Mouse (Mus musculus) thymus, adult 2 months (tissue): ENCODE data around the gene Myl9. TPM values are rescaled to one million over a fixed set of nuclear protein-coding genes. Genes with fewer than 3 reads are reported as not detected.

ENCODE experiments used
- DNase-seq: peaks from one replicate; pipeline ENCODE4 v3.0.0; 2021
- H3K27ac ChIP-seq: fragments of 200-500 bp; 2 replicates; pipeline ENCODE4 v1.5.1; 2012; ENCODE audit warnings: low read length, control low read depth; ENCODE audit not compliant: control insufficient read depth, insufficient read depth
- H3K27me3 ChIP-seq: fragments of 200-500 bp; 2 replicates; pipeline ENCODE4 v1.6.1; 2012; ENCODE audit warnings: mild to moderate bottlenecking, low read length, moderate library complexity, mixed read lengths; ENCODE audit not compliant: control insufficient read depth, insufficient read depth
- H3K36me3 ChIP-seq: fragments of 200-500 bp; 2 replicates; pipeline ENCODE4 v1.6.1; 2012; ENCODE audit warnings: mild to moderate bottlenecking, low read length, moderate library complexity; ENCODE audit not compliant: control insufficient read depth, insufficient read depth
- H3K4me1 ChIP-seq: fragments of 200-500 bp; replicated peaks from 2 replicates; pipeline ENCODE4 v1.6.1; 2012; ENCODE audit warnings: low read length; ENCODE audit not compliant: control insufficient read depth, insufficient read depth
- H3K4me3 ChIP-seq: fragments of 200-500 bp; 2 replicates; pipeline ENCODE4 v1.5.1; 2012; ENCODE audit warnings: mild to moderate bottlenecking, low read length, control low read depth, moderate library complexity; ENCODE audit not compliant: control insufficient read depth, insufficient read depth
- CTCF ChIP-seq: fragments of 200-500 bp; IDR thresholded peaks from 2 replicates; pipeline ENCODE4 v1.5.1; 2012; ENCODE audit warnings: mild to moderate bottlenecking, control low read depth, low read length, moderate library complexity, borderline replicate concordance; ENCODE audit not compliant: control insufficient read depth, poor library complexity, insufficient read depth; ENCODE audit errors: extremely low read depth
- POLR2A ChIP-seq: fragments of 200-500 bp; IDR thresholded peaks from 2 replicates; pipeline ENCODE4 v1.6.1; 2012; ENCODE audit warnings: mild to moderate bottlenecking, low read length, control low read depth, moderate library complexity; ENCODE audit not compliant: control insufficient read depth, poor library complexity, insufficient read depth; ENCODE audit errors: extremely low read depth
- WGBS: fragments of 180-500 bp; shearing (Covaris S2); methylation state at CpG from one replicate; pipeline ENCODE4 v1.1.7; 2018; 5-methylcytosine and 5-hydroxymethylcytosine counted together
- polyA plus RNA-seq: library from polyadenylated mRNA; depleted of rRNA; stranded (reverse); fragments of >200 nt; gene quantifications from 2 replicates; pipeline ENCODE4 v1.2.3, GENCODE M21; 2012

The Myl9 gene
- polyA plus RNA-seq, 1 experiment = 32.3 TPM

DNA sequence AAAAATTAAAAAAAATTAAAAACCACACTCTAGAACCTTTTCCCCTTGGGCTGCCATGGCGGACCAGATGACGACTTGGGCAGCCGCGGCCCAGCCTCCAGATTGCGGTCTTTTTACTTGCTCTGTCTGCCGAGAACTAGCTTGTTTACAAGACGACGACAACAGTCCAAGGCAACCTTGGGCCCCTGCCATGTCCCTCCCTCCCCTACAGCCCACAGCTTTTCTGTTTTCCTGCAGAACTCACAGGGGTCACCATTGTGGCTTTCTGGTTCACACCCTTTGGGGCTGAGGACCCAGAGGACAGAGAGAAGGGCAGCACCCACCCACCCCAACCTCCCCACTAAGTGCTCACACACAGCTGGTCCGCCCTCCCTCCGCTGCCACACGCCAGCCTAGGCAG is 12.1 kb upstream of the Myl9 start:
- Histone ChIP-seq H3K27ac (no peak overlapping the region), H3K4me1 (no peaks in the 10 kb centered on the region), H3K27me3 (no peaks in the 10 kb centered on the region), H3K4me3 (no peak overlapping the region), H3K36me3 (no peaks in the 10 kb centered on the region)
- DNase-seq = no peak
- no peak for TF ChIP-seq CTCF
- 88% methylated on average over 11 of the region's 11 CpGs for WGBS

DNA sequence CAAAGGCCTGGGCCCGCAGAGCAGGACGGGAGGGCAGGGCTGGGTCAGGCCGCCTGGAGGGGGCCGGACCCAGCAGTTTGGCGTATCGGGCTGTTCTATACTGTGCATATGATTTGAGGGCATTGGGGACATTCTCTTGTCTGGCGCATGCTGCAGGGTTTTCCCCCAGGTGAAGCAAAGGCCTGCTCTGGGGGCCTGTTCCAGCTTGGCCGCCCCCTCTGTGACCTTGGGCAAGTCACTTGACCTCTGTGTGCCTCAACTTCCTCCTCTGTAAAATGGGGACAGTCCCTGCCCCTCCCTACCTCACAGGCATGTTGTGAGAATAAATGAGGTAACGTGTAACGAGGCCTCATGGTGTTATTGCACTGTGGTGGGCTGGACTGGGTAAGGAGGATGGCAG is 11.2 kb upstream of the Myl9 start:
- Histone ChIP-seq H3K4me3 (no peak overlapping the region), H3K27ac (no peak overlapping the region), H3K27me3 (no peaks in the 10 kb centered on the region), H3K36me3 (no peaks in the 10 kb centered on the region), H3K4me1 (no peaks in the 10 kb centered on the region)
- no peak for DNase-seq
- no peak for TF ChIP-seq CTCF
- TF ChIP-seq POLR2A = no peak
- 98% methylated on average over 10 of the region's 10 CpGs for WGBS

DNA sequence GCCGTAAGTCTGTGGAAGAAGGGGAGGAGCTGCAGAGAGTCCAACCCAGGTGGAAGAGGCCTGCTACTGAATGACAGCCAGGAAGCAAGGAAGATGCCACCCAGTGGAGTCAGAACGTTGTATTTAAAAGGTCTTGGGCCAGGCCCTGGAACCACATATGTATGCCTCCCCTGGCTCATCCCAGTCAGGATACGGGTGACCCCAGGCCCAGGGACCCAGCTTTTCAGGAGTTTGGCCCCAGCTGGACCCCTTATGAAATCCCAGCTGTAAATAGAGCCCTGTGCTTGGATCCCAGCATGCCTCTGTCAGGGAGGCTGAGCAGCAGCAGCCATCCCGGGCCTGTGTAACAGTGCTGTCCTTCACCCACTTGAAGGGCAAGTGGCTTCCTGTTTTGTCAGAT is 10.5 kb upstream of the Myl9 start:
- DNase-seq = no peak
- no peaks in the 10 kb centered on the region for H3K27me3 ChIP-seq
- TF ChIP-seq POLR2A (no peak), CTCF (no peak)
- no peak overlapping the region for H3K27ac ChIP-seq
- no peaks in the 10 kb centered on the region for H3K4me1 ChIP-seq
- WGBS = 72% methylated on average over 4 of the region's 4 CpGs
- no peaks in the 10 kb centered on the region for H3K36me3 ChIP-seq
- no peak overlapping the region for H3K4me3 ChIP-seq

DNA sequence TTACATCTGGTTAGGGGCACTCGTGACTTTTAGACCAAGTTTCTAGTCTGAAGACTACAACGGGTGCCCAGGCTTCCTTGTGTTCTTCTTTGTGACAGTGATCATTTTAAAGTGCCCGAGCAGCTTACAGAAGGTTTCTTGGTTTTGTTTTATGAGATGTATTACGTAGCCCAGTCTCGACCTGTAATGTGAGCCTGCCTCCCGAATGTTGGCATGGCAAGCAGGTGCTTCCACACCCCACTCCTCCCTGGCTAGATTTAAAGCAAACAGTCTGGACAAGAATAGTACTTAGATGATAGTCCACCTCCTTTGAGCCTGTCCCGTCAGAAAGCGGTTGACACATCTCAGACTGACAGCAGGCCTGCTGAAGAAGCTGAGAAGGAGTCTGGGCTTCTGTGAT is 9.6 kb upstream of the Myl9 start:
- Histone ChIP-seq H3K4me1 (no peaks in the 10 kb centered on the region), H3K4me3 (no peak overlapping the region), H3K27ac (no peak overlapping the region; the same call in 1 of the 2 replicates), H3K27me3 (no peaks in the 10 kb centered on the region), H3K36me3 (no peaks in the 10 kb centered on the region)
- DNase-seq = no peak
- TF ChIP-seq CTCF (no peak), POLR2A (no peak)
- WGBS = 95% methylated on average over 8 of the region's 8 CpGs

DNA sequence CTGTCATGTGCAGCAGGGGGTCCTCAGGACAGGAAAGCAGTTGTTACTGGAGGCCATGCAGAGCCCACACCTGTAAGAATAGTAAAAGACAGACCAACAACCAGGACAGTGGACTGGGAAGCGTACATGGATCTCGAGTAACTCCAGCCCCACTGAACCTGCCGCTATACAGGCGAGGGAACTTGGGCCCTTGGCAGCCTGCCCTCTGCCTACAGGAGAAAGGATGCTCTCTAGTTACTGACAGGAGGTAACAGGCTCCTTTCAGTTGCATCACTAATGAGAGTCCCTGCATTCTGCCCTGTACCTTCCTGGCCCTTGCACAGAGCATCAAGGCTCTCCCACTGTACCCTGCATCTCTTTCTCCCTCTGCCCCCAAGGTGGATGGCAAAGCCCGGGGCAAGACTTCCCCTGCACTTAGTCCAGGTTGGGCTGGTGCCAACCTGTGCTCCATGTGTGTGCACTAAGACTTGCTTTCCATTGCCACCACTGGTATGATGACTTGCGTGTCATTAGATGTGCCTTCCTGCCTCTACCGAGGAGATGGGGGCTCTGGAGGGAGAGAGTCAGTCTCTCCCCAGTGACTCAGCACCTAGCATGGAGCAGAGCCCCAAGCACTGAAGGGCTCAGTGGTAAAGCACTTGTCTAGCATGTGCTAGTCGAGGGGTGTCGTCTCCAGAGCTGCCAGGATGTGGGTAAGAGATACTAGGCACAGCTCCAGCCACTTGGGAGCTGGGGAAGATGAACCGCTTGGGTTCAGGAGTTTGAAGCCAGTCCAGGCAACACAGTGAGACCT is 8.8 kb upstream of the Myl9 start:
- DNase-seq = no peak
- Histone ChIP-seq H3K27ac (no peak overlapping the region), H3K36me3 (no peaks in the 10 kb centered on the region), H3K4me3 (no peak overlapping the region), H3K4me1 (no peaks in the 10 kb centered on the region), H3K27me3 (no peaks in the 10 kb centered on the region)
- WGBS = 38% methylated on average over 10 of the region's 10 CpGs
- TF ChIP-seq POLR2A (no peak), CTCF (no peak)

DNA sequence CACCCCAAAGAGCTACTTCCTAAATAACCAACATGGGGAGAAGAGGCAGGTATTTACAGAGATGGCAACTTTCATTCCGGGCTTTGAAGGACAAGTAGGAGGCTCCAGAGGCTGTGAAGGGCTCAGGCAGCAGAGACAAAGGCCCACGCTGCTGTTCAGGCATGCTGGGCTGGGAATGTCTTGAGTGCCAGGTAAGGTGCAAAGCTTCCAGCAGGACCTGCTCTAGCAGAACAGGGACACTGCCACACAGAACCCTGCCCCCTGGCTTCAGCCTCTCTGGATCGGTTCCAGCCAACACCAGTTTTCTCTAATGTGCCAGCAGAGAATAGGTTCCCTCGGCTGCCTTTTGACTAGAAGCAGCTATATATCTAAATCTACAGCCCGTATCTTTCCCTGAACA is 8.1 kb upstream of the Myl9 start:
- no peak overlapping the region for H3K4me3 ChIP-seq
- H3K27me3 ChIP-seq = no peaks in the 10 kb centered on the region
- WGBS = 91% methylated on average over 5 of the region's 5 CpGs
- DNase-seq = no peak
- TF ChIP-seq POLR2A (no peak), CTCF (no peak)
- H3K27ac ChIP-seq = no peak overlapping the region
- no peaks in the 10 kb centered on the region for H3K36me3 ChIP-seq
- no peaks in the 10 kb centered on the region for H3K4me1 ChIP-seq

DNA sequence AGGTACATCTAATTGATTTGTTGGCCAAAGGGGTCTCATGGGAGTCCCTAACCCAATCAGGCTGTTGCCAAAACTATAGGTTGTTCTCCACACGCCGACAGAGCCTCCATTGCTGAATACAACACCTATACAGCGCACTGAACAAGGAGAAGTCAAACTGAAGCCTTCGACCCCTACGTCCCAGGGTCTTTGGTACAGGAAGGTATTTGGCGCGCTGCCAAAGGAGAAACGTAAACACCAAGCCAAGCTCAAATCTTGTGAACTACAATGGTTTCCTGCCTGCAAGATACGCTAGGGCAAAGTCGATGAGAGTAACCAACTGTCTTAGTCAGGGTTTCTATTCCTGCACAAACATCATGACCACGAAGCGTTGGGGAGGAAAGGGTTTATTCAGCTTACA is 5.9 kb upstream of the Myl9 start:
- Histone ChIP-seq H3K4me1 (no peaks in the 10 kb centered on the region), H3K27me3 (no peaks in the 10 kb centered on the region), H3K4me3 (no peak overlapping the region), H3K27ac (no peak overlapping the region), H3K36me3 (no peaks in the 10 kb centered on the region)
- 64% methylated on average over 12 of the region's 12 CpGs for WGBS
- no peak for TF ChIP-seq POLR2A
- TF ChIP-seq CTCF = no peak
- no peak for DNase-seq
